Mouse (Mus musculus) NIH3T3 (cell line): ENCODE measurements around the gene Syce1l.

Experiments
- DNase-seq: peaks from one replicate; pipeline ENCODE4 v3.0.0-alpha.2; 2012; ENCODE audit warnings: low read depth

The Syce1l gene

DNA sequence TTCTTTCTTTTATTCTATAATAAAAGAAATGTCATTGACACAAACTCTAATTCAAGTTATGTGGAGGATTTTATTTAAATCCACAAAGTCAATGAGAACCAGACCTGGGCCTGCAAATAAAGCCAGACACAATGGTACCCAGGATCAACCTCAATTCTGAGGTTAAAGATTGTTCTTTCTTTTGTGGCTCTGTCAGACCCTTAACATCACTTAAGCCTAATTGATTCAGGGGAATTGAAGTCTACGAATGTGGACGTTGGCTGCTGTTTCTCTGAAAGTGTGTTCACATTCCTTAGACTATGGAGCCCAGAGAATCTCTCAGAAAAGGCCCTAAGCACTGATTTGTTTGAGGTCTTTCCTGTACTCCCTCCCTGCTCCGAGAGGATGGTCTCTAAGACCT is 30.3 kb downstream of the Syce1l start:
- DNase-seq = no peak

- no peak for DNase-seq
These were observed 31.6 kb downstream of the Syce1l start for GRCm38 (mm10) chr8:113674611-113675010.

DNA sequence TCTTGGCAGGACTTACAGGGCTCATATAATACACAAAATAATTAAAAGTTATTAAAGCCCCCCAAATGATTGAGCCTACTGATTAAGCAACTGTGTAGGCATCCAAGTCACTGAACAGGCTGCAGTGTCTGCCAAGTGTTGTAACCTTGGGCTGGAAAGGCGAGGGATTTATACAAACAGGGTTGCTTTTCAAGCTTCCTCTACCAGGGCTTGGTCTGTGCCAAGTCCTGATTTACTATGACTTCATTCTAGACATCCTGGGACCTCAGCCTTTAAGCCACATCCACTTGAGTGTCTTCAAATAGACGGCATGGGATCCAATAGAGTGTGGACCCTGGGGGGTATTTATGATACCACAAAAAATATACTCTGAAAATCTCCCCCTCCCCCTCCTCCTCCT is 32.3 kb downstream of the Syce1l start:
- no peak for DNase-seq

- peak; percentile 12 for DNase-seq
These were observed 33.8 kb downstream of the Syce1l start for GRCm38 (mm10) chr8:113676811-113677210.

DNA sequence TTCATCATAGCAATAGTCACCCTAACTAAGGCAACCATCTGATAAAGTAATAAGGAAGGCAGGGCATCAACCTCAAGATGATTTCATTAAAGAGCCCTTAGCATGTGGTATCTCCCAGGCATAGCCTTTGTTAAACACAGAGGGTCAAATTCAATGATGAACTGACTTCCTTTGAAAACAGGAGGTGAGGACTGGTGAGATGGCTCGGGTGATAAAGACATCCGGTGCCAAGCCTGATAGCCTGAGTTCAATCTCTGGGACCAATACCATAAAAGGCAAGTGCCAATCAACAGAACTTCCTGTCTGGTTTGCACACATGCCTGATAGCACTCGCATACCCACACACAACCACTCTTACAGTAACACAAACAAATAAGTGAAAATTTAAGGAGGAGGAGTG is 36.3 kb downstream of the Syce1l start:
- DNase-seq = no peak

DNA sequence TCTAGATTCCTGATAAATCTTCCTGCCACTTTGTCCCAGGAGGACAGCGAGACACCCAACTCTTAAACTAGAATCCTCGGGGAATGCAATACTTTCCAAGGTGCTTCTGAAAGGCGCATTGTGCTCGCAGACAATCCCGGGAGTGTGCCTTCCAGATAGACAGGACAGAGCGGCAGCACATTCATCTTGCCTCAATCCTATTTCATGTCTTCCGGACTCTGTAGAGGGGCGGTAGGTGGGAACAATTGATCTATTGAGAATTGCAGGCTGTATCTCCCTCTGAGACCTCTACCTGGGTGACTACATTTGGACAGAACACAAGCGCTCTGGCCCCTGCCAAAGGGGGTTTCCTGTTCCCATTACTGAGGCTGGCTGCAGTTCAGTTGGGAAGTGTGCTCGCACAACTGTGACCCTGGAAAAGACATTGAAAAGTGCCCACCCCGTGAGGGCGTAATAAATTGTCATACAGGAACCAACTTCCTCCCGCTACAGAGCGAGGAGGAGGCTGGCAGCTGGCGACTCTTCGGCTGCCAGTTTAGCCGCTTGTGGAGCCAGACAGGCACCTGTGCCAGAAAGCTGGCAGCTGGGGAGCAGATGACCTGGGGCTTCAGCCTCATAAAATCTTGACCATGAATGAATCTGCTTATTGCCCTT is 45.0 kb downstream of the Syce1l start:
- DNase-seq = no peak

DNA sequence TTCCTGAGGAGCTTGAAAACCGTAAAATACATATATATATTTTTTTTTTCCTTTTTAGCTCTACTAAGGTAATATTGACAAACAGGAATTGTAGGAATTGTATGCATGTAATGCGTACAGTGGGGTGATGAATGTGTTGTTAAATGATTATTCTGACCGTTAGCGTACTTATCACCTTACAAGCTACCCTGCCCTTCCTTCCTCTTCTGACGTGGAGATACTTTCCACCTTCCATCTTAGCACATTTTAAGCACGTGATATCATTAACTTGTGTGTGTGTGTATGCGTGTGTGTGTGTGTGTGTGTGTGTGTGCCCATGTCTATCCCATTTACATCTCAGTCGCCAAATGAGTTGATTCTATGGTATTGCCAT is 45.5 kb downstream of the Syce1l start:
- DNase-seq = no peak

GRCm38 (mm10) chr8:113691622-113692343 is 48.8 kb downstream of the Syce1l start:
- DNase-seq = no peak

DNA sequence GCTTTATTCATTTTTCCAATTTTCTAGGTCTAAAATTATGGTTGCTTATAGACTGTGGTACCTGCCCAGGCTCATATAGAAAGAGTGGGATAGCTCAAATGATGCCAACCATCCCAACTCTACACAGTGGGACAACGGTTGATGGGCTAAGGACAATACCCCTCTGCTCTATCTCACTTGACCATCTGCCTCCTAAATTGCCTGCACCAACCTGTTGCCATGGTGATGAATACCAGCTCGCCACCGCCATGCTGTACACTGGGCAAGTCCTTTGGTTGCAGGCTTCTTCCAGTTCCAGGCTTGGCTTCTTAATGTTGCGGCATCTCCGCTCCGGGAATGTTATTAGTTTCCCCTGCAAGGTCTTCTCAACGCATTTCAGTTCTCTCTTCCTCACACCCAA is 62.0 kb downstream of the Syce1l start:
- DNase-seq = no peak
